Mouse (Mus musculus) intestine, embryonic 15.5 days (tissue): ENCODE results near the gene Nedd9. TPM values are rescaled to one million over a fixed set of nuclear protein-coding genes. Genes with fewer than 3 reads are reported as not detected.
A peak's percentile ranks its signal among the peaks of the same experiment; 100 is the strongest.

Experiments
- ATAC-seq: fragments of 200-750 bp; cut with Nextera tagmentation; 2 replicates; pipeline ENCODE4 v1.8.0; 2017; ENCODE audit warnings: moderate TSS enrichment, moderate library complexity
- H3K27ac ChIP-seq: fragments of 300-500 bp; sonication (generic); 2 replicates; pipeline ENCODE4 v1.5.1; 2015; ENCODE audit warnings: mild to moderate bottlenecking, inconsistent platforms
- H3K27me3 ChIP-seq: fragments of 300-500 bp; sonication (generic); replicated peaks from 2 replicates; pipeline ENCODE4 v1.6.1; 2015; ENCODE audit warnings: inconsistent platforms
- H3K36me3 ChIP-seq: fragments of 300-500 bp; sonication (generic); 2 replicates; pipeline ENCODE4 v1.6.1; 2015; ENCODE audit warnings: inconsistent platforms
- H3K4me1 ChIP-seq: fragments of 300-500 bp; sonication (generic); replicated peaks from 2 replicates; pipeline ENCODE4 v1.6.1; 2015; ENCODE audit warnings: inconsistent platforms
- H3K4me2 ChIP-seq: fragments of 300-500 bp; sonication (generic); replicated peaks from 2 replicates; pipeline ENCODE4 v1.6.1; 2015; ENCODE audit warnings: mild to moderate bottlenecking, inconsistent platforms
- H3K4me3 ChIP-seq: fragments of 300-500 bp; sonication (generic); replicated peaks from 2 replicates; pipeline ENCODE4 v1.5.1; 2015; ENCODE audit warnings: inconsistent platforms
- H3K9ac ChIP-seq: fragments of 300-500 bp; sonication (generic); 2 replicates; pipeline ENCODE4 v1.6.1; 2015; ENCODE audit warnings: inconsistent platforms
- H3K9me3 ChIP-seq: fragments of 300-500 bp; sonication (generic); 2 replicates; pipeline ENCODE4 v1.6.1; 2016; ENCODE audit warnings: inconsistent platforms
- WGBS: fragments of 180-500 bp; shearing (Covaris S2); methylation state at CpG from one replicate; pipeline ENCODE4 v1.1.7; 2015; 5-methylcytosine and 5-hydroxymethylcytosine counted together
- polyA plus RNA-seq: library from polyadenylated mRNA; unstranded; fragments of >200 nt; fragmentation: Nextera tagmentation; extraction: Ambion mirVana; gene quantifications from 2 replicates; pipeline ENCODE4 v1.2.1, GENCODE M21; 2015

The Nedd9 gene
- polyA plus RNA-seq, 1 experiment from 2014 or later, result 38.4 TPM

GRCm38 (mm10) chr13:41510631-41511419 is 23.7 kb upstream of the Nedd9 start:
- H3K4me1 ChIP-seq, result peaks cover 2% of the 10 kb centered on the region; the same call in 1 of the 2 replicates
- no peak overlapping the region for H3K9ac ChIP-seq
- no peaks in the 10 kb centered on the region for H3K9me3 ChIP-seq
- 33% methylated on average over 7 of the region's 7 CpGs for WGBS
- no peaks in the 10 kb centered on the region for H3K36me3 ChIP-seq
- H3K4me2 ChIP-seq, result no peak overlapping the region
- H3K27me3 ChIP-seq, result no peaks in the 10 kb centered on the region
- peak; percentile 61 for ATAC-seq
- H3K4me3 ChIP-seq, result no peak overlapping the region
- no peak overlapping the region; the same call in 1 of the 2 replicates for H3K27ac ChIP-seq

GRCm38 (mm10) chr13:41505594-41505993 is 18.4 kb upstream of the Nedd9 start:
- H3K36me3 ChIP-seq, result no peaks in the 10 kb centered on the region
- H3K27ac ChIP-seq, result no peak overlapping the region
- H3K4me3 ChIP-seq, result no peak overlapping the region
- no peak for ATAC-seq
- H3K4me1 ChIP-seq, result 0 out of 2 replicates have a peak, but pooled peaks cover under 1% of the 10 kb centered on the region
- 75% methylated on average over 2 of the region's 2 CpGs for WGBS
- no peaks in the 10 kb centered on the region for H3K27me3 ChIP-seq
- no peak overlapping the region for H3K4me2 ChIP-seq
- H3K9ac ChIP-seq, result no peak overlapping the region
- no peaks in the 10 kb centered on the region for H3K9me3 ChIP-seq

- Histone ChIP-seq H3K27ac (no peak overlapping the region), H3K9me3 (no peaks in the 10 kb centered on the region), H3K36me3 (no peaks in the 10 kb centered on the region), H3K4me2 (no peak overlapping the region), H3K4me1 (no peaks in the 10 kb centered on the region), H3K4me3 (no peak overlapping the region), H3K27me3 (no peaks in the 10 kb centered on the region), H3K9ac (no peak overlapping the region)
- no peak for ATAC-seq
- 92% methylated on average over 2 of the region's 2 CpGs for WGBS
Measured at GRCm38 (mm10) chr13:41504997-41505396, 17.8 kb upstream of the Nedd9 start.

- Histone ChIP-seq H3K4me2 (no peak overlapping the region), H3K9me3 (no peaks in the 10 kb centered on the region), H3K9ac (no peak overlapping the region), H3K4me3 (no peak overlapping the region), H3K4me1 (no peaks in the 10 kb centered on the region), H3K27ac (no peak overlapping the region), H3K36me3 (no peaks in the 10 kb centered on the region), H3K27me3 (no peaks in the 10 kb centered on the region)
- WGBS, result 87% methylated on average over 2 of the region's 2 CpGs
- no peak for ATAC-seq
Measured at GRCm38 (mm10) chr13:41504448-41504847, 17.3 kb upstream of the Nedd9 start.

GRCm38 (mm10) chr13:41502917-41503301 is 15.7 kb upstream of the Nedd9 start:
- no peak overlapping the region for H3K4me3 ChIP-seq
- no peaks in the 10 kb centered on the region for H3K4me1 ChIP-seq
- no peaks in the 10 kb centered on the region for H3K27me3 ChIP-seq
- H3K4me2 ChIP-seq, result no peak overlapping the region
- H3K9me3 ChIP-seq, result no peaks in the 10 kb centered on the region
- H3K27ac ChIP-seq, result no peak overlapping the region
- no peak for ATAC-seq
- 71% methylated on average over 2 of the region's 2 CpGs for WGBS
- H3K36me3 ChIP-seq, result no peaks in the 10 kb centered on the region
- no peak overlapping the region for H3K9ac ChIP-seq

- Histone ChIP-seq H3K4me1 (no peaks in the 10 kb centered on the region), H3K27ac (no peak overlapping the region), H3K9me3 (no peaks in the 10 kb centered on the region), H3K27me3 (no peaks in the 10 kb centered on the region), H3K4me3 (no peak overlapping the region), H3K36me3 (no peaks in the 10 kb centered on the region), H3K4me2 (no peak overlapping the region), H3K9ac (no peak overlapping the region)
- 61% methylated on average over 12 of the region's 12 CpGs for WGBS
- ATAC-seq, result no peak
Measured at GRCm38 (mm10) chr13:41502136-41502916, 15.2 kb upstream of the Nedd9 start.

GRCm38 (mm10) chr13:41500793-41501192 is 13.6 kb upstream of the Nedd9 start:
- no peak overlapping the region for H3K9ac ChIP-seq
- WGBS, result 83% methylated on average over 3 of the region's 3 CpGs
- no peaks in the 10 kb centered on the region for H3K36me3 ChIP-seq

GRCm38 (mm10) chr13:41498611-41499121 is 11.5 kb upstream of the Nedd9 start:
- no peak for ATAC-seq

More at GRCm38 (mm10) chr13:41500793-41501192, 13.6 kb upstream of the Nedd9 start:
- H3K27ac ChIP-seq, result no peak overlapping the region
- no peak overlapping the region for H3K4me2 ChIP-seq
- no peak overlapping the region for H3K4me3 ChIP-seq
- no peaks in the 10 kb centered on the region for H3K4me1 ChIP-seq
- H3K9me3 ChIP-seq, result no peaks in the 10 kb centered on the region
- ATAC-seq, result no peak
- H3K27me3 ChIP-seq, result no peaks in the 10 kb centered on the region

GRCm38 (mm10) chr13:41494681-41495080 is 7.5 kb upstream of the Nedd9 start:
- no peak for ATAC-seq
- no peaks in the 10 kb centered on the region for H3K4me1 ChIP-seq
- H3K4me3 ChIP-seq, result no peak overlapping the region
- no peaks in the 10 kb centered on the region for H3K9me3 ChIP-seq
- H3K27me3 ChIP-seq, result no peaks in the 10 kb centered on the region
- no peak overlapping the region for H3K9ac ChIP-seq
- no peak overlapping the region for H3K4me2 ChIP-seq
- no peaks in the 10 kb centered on the region for H3K36me3 ChIP-seq
- H3K27ac ChIP-seq, result no peak overlapping the region
- WGBS, result 80% methylated on average over 2 of the region's 2 CpGs

More at GRCm38 (mm10) chr13:41498611-41499121, 11.5 kb upstream of the Nedd9 start:
- Histone ChIP-seq H3K4me3 (no peak overlapping the region), H3K27me3 (no peaks in the 10 kb centered on the region), H3K27ac (no peak overlapping the region), H3K4me1 (no peaks in the 10 kb centered on the region), H3K36me3 (no peaks in the 10 kb centered on the region), H3K4me2 (no peak overlapping the region), H3K9ac (no peak overlapping the region), H3K9me3 (no peaks in the 10 kb centered on the region)
- WGBS, result 80% methylated on average over 2 of the region's 2 CpGs

GRCm38 (mm10) chr13:41491981-41492702 is 5.0 kb upstream of the Nedd9 start:
- no peak for ATAC-seq
- Histone ChIP-seq H3K27me3 (no peaks in the 10 kb centered on the region), H3K36me3 (no peaks in the 10 kb centered on the region), H3K9ac (no peak overlapping the region), H3K4me3 (no peak overlapping the region), H3K4me1 (no peaks in the 10 kb centered on the region), H3K27ac (no peak overlapping the region), H3K4me2 (no peak overlapping the region), H3K9me3 (no peaks in the 10 kb centered on the region)
- WGBS, result 82% methylated on average over 8 of the region's 8 CpGs

GRCm38 (mm10) chr13:41491522-41491921 is 4.4 kb upstream of the Nedd9 start:
- no peak overlapping the region for H3K4me2 ChIP-seq
- H3K9ac ChIP-seq, result no peak overlapping the region
- no peak overlapping the region for H3K4me3 ChIP-seq
- H3K36me3 ChIP-seq, result no peaks in the 10 kb centered on the region
- no peaks in the 10 kb centered on the region for H3K9me3 ChIP-seq
- H3K27me3 ChIP-seq, result no peaks in the 10 kb centered on the region
- no peak overlapping the region for H3K27ac ChIP-seq
- ATAC-seq, result no peak
- WGBS, result 83% methylated on average over 7 of the region's 7 CpGs
- H3K4me1 ChIP-seq, result no peaks in the 10 kb centered on the region

GRCm38 (mm10) chr13:41490282-41490681 is 3.1 kb upstream of the Nedd9 start:
- no peak overlapping the region for H3K27ac ChIP-seq
- no peak for ATAC-seq
- no peaks in the 10 kb centered on the region for H3K27me3 ChIP-seq
- H3K36me3 ChIP-seq, result no peaks in the 10 kb centered on the region
- H3K4me2 ChIP-seq, result no peak overlapping the region
- H3K9me3 ChIP-seq, result no peaks in the 10 kb centered on the region
- WGBS, result 76% methylated on average over 8 of the region's 8 CpGs
- no peak overlapping the region for H3K9ac ChIP-seq
- H3K4me1 ChIP-seq, result no peaks in the 10 kb centered on the region
- H3K4me3 ChIP-seq, result no peak overlapping the region
